Mouse (Mus musculus) kidney, adult 9 months (tissue): ENCODE data around the gene H2-T24.
"Not testable (repeated sequence)": the region's sequence is repeated elsewhere in the genome, so short reads cannot be mapped to it uniquely, and the experiment has no call there.

Source experiments
- DNase-seq: peaks from one replicate; pipeline ENCODE4 v3.0.0; 2022

Gene H2-T24

GRCm38 (mm10) chr17:36023710-36024654, 3.6 kb upstream of the H2-T24 start:
- no peak for DNase-seq

GRCm38 (mm10) chr17:36022922-36023321, 2.6 kb upstream of the H2-T24 start:
- no peak for DNase-seq

- DNase-seq = no peak
Observed at GRCm38 (mm10) chr17:36022098-36022497, 1.7 kb upstream of the H2-T24 start.

GRCm38 (mm10) chr17:36021309-36021708, 949 bp upstream of the H2-T24 start:
- DNase-seq = no peak

- DNase-seq = no peak
Observed at GRCm38 (mm10) chr17:36019519-36019918, 841 bp downstream of the H2-T24 start.

- peak; percentile 52 for DNase-seq
Observed at GRCm38 (mm10) chr17:36018979-36019378, 1.4 kb downstream of the H2-T24 start.

GRCm38 (mm10) chr17:36017046-36017445, 3.3 kb downstream of the H2-T24 start:
- DNase-seq = no peak

- DNase-seq = no peak
Observed at GRCm38 (mm10) chr17:36014977-36015376, 5.4 kb downstream of the H2-T24 start.

- not testable (repeated sequence) for DNase-seq
Observed at GRCm38 (mm10) chr17:36004409-36004808, 16.0 kb downstream of the H2-T24 start.

- no peak for DNase-seq
Observed at GRCm38 (mm10) chr17:36003331-36003730, 17.0 kb downstream of the H2-T24 start.

GRCm38 (mm10) chr17:36001966-36002365, 18.4 kb downstream of the H2-T24 start:
- DNase-seq = no peak

- no peak for DNase-seq
Observed at GRCm38 (mm10) chr17:36001121-36001897, 19.1 kb downstream of the H2-T24 start.

- DNase-seq = no peak
Observed at GRCm38 (mm10) chr17:36000349-36000748, 20.0 kb downstream of the H2-T24 start.

- DNase-seq = no peak
Observed at GRCm38 (mm10) chr17:35999356-35999755, 21.0 kb downstream of the H2-T24 start.

GRCm38 (mm10) chr17:35998545-35999305, 21.6 kb downstream of the H2-T24 start:
- no peak for DNase-seq

- DNase-seq = no peak
Observed at GRCm38 (mm10) chr17:35997713-35998510, 22.4 kb downstream of the H2-T24 start.

- peak; percentile 99 for DNase-seq
Observed at GRCm38 (mm10) chr17:35996949-35997348, 23.4 kb downstream of the H2-T24 start.

- DNase-seq = no peak
Observed at GRCm38 (mm10) chr17:35994879-35995240, 25.5 kb downstream of the H2-T24 start.

- DNase-seq = peak; percentile 89
Observed at GRCm38 (mm10) chr17:35994175-35994878, 26.0 kb downstream of the H2-T24 start.

GRCm38 (mm10) chr17:35993675-35994074, 26.7 kb downstream of the H2-T24 start:
- peak; percentile 76 for DNase-seq

- no peak for DNase-seq
Observed at GRCm38 (mm10) chr17:35991781-35992180, 28.6 kb downstream of the H2-T24 start.

- DNase-seq = no peak
Observed at GRCm38 (mm10) chr17:35981776-35982175, 38.6 kb downstream of the H2-T24 start.
